Mouse (Mus musculus) monocyte, adult 5-6 weeks (primary cell): ENCODE measurements around the gene Rnf26. TPM values are rescaled to one million over a fixed set of nuclear protein-coding genes. Genes with fewer than 3 reads are reported as not detected.
A peak's percentile ranks its signal among the peaks of the same experiment; 100 is the strongest.
"Not testable (repeated sequence)": the region's sequence is repeated elsewhere in the genome, so short reads cannot be mapped to it uniquely, and the experiment has no call there.

Experiments
- ATAC-seq: fragments of 153-309, 156-312 bp; replicated peaks from 2 replicates; pipeline ENCODE4 v1.8.0; 2017; ENCODE audit warnings: mild to moderate bottlenecking; ENCODE audit not compliant: low TSS enrichment, insufficient number of reproducible peaks, severe bottlenecking, poor library complexity, low FRiP score
- total RNA-seq: library from RNA; stranded (forward); fragments of 200-1000, 200-491, 200-594 nt; gene quantifications from 3 replicates; pipeline ENCODE4 v1.2.3, GENCODE M21; 2017

Rnf26 gene
- total RNA-seq, 1 experiment from 2014 or later = 7.1 TPM

DNA sequence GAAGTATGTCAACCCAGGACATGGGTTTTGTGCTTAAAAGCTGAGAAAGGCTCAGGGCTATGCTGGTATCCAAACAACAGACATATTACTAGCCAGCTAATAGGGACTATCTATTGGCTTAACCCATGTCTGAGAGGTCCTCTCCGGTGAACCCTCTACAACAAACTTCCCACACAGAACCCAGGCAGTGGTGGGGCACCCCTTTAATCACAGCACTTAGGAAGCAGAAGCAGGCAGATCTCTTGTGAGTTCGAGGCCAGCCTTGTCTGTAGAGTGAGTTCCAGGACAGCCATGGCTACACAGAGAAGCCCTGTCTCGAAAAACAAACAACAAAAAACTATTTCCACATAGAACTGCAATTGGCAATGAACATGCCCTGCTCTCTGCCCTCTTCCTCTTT, 13.4 kb upstream of the Rnf26 start:
- ATAC-seq = no peak

GRCm38 (mm10) chr9:44125546-44126428, 12.5 kb upstream of the Rnf26 start:
- peak; percentile 72; the same call in 1 of the 2 replicates for ATAC-seq

GRCm38 (mm10) chr9:44125026-44125425, 11.7 kb upstream of the Rnf26 start:
- no peak for ATAC-seq

DNA sequence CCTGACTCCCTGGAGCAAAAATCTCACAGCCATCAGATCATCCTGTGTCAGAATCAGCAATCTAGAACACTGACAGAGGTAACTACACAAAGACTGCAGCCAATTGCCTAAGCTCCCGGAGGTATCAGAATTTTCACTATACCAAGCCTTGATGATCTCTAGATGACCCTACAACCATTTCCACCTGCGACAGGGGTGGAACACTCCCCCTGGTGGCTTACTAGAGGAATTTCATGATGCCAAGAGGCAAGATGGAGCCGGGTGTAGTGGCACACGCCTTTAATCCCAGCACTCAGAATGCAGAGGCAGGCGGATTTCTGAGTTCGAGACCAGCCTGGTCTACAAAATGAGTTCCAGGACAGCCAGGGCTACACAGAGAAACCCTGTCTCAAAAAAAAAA, 11.0 kb upstream of the Rnf26 start:
- no peak for ATAC-seq

DNA sequence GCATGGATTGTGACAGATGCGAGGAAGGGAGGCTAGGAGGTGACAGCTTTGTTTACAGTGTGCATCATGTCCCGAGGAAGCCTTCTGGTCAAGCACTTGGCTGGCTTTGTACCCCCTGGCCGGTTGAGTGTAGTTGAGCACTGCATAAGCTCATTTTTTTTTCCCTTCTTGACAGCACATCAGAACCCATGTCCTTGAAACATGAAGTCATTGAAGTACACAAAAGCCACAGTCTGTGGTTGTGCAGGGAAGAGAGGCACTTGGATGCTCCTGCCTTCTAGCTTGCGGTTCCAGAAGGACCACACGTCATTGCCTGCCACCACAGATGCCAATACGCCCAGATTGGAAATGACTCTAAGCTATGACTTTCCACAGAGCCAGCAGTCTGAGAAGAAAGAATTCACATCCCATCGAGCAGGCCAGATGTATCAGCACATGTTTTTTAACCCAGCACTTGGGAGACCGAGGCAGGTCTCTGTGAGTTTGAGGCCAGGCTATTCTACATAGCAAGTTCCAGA, 6.7 kb upstream of the Rnf26 start:
- ATAC-seq = no peak

DNA sequence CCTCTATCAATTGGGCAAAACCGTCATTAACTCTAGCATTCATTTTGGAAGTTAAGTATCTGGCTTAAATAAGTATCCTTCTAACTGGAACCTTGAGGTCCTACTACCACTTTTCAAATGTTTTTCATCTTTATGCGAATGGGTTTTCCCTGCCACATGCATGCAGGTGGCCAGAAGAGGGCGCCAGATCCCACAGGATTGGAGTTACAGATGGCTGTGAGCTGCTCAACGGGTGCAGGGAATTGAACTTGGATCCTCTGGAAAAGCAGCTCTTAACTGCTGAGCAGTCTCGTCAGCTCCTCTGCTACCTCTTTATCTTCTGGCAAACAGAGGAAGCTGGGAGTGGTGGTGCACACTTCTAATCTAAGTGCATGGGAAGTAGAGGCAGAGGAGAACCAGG, 5.7 kb upstream of the Rnf26 start:
- peak; percentile 55; the same call in 1 of the 2 replicates for ATAC-seq

GRCm38 (mm10) chr9:44116182-44116581, 2.9 kb upstream of the Rnf26 start:
- ATAC-seq = no peak

DNA sequence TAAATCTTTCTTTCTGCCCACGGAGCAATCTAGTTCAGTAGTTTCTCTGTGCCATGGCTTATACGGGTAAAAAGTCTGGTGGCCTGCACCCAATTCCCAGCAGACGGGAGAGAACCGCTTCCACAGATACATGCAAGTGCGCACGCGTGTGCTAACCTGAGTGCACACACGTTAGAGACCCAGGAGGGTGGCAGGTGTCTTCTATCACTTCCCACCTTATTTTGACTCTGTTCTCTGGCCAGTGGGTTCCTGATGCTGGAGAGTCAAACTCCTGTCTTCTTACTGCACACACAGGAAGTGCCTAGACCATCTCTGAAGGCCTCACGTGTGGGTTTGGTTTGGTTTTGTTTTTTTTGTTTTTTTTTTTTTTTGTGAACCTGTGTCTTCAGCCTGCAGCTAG, 2.3 kb upstream of the Rnf26 start:
- no peak for ATAC-seq

GRCm38 (mm10) chr9:44114453-44114852, 1.1 kb upstream of the Rnf26 start:
- ATAC-seq = no peak

DNA sequence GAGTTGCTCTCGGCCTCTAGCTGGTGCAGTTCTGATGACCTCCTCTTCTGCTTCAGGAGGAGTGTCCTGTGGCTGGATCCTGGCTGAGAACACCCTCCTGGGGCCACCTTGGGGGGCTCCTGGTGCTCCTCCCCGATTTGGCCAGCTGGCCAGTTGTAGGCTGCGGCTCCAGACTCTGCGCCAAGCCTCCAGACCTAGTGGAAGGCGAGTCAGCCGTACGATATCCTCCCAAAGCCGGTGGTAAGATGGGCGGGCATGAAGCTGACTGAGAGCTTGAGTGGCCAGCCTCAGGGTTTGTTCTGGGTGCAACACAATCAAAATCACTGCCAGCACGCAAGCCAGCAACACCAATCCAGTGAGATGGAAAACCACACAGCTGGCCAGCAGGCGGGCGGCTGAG, 1.4 kb downstream of the Rnf26 start:
- not testable (repeated sequence) for ATAC-seq

DNA sequence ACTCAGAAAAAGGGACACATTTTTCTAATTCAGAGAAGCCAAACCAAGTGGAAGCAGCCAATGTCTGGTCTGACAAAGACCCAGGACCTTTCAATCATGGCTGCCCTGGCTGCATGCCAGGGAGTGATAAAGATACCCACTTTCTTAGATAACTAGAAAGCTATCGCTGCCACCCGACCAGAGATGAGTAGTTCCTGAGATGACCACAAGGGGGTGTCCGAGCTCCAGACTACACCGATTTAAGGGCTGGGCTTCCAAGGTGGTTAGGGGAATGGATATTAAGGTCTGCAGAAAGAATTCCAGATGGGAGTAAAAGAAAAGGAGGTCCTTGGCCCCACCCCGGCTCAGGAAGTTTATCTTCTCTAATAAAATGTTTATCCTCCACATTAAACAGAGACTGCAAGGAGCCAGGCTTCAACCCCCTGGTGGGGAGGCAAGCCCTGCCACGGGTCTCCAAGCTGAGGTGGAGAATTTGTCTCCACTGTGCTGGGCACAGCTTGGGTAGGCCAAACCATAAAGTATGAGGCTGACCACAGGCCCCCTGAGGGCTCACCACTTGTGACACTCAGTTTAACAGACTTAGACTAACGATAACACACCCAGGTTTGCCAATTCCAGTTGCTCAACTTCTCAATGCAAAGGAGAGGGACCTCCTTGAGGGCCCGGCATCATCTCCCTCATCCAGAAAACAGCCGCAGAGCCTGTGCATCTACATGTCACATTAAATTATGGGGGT, 3.8 kb downstream of the Rnf26 start:
- ATAC-seq = peak; percentile 23; the same call in 1 of the 2 replicates

- no peak for ATAC-seq
Observed at GRCm38 (mm10) chr9:44108269-44109055, 4.9 kb downstream of the Rnf26 start.

DNA sequence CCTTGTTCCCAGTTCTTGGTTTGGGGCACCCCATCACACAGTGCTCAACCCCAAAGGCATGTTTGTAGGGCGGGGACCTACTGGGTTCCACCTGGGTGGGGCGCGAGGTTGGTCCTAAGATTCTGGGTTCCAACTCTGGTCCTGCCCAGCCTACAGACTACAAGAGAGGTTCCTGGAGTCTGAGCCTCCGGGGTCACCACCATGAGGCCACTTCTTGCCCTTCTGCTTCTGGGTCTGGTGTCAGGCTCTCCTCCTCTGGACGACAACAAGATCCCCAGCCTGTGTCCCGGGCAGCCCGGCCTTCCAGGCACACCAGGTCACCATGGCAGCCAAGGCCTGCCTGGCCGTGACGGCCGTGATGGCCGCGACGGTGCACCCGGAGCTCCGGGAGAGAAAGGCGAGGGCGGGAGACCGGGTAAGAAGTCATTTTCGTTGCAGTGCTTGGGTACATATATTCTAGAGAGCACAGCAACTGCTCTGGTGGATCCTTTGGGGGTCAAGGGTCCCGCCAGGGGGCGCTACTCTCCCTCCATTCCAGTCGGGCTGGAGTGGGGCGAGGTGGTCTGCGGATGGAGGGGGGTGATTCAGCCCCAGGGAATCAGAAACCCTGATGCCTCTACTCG, 5.6 kb downstream of the Rnf26 start:
- ATAC-seq = no peak

GRCm38 (mm10) chr9:44107110-44107509, 6.2 kb downstream of the Rnf26 start, which contains the start of gene C1qtnf5:
Gene C1qtnf5 (plus strand): TSS chr9:44107245.
- ATAC-seq = no peak

- no peak for ATAC-seq
Observed at GRCm38 (mm10) chr9:44106596-44106995, 6.7 kb downstream of the Rnf26 start.

DNA sequence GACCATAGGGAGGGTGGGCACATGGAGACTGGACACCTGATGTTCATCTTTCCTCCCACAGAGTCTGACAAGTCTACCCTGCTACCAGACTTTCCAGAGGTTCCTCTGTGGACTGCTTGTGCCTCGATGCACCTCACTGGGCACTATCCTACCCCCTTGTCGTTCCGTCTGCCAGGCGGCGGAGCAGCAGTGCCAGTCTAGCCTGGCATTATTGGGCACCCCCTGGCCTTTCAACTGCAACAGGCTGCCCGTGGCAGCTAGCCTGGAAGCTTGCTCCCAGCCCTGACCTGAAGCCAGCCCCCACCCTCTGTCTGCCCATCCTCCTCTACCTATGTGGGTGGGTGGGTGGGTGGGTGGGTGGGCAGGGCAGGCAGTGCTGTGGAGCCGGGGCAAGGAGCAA, 7.1 kb downstream of the Rnf26 start:
- ATAC-seq = no peak

- no peak for ATAC-seq
Observed at GRCm38 (mm10) chr9:44105781-44106180, 7.5 kb downstream of the Rnf26 start.

DNA sequence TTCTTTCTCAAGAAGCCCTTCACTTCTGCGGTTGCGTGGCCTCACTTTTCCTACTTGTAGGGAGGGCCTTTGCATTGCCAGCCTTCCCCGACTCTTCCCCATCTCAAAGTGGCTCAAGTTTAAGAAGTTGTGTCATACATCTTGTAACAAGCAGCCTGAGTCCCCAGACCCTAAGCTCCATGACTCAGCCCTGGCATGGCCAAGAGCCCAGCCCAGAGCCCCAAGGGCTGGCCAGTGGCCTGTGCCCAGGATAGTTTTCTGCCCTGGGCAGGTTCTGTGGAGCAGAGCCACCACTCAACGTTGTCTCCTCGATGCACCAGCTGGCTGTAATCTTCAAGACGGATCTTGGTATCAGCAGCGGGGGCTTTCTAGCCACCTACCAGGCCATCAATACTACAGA, 8.4 kb downstream of the Rnf26 start:
- no peak for ATAC-seq
